Mouse (Mus musculus): ENCODE data around the gene Cacna1e. TPM values are rescaled to one million over a fixed set of nuclear protein-coding genes. Genes with fewer than 3 reads are reported as not detected.

Gene Cacna1e
- polyA plus RNA-seq (2012; ENCODE audit: insufficient read depth, insufficient read length, missing spikeins) = 1.3 TPM in 1 of 2 replicates, not detected in the other

DNA sequence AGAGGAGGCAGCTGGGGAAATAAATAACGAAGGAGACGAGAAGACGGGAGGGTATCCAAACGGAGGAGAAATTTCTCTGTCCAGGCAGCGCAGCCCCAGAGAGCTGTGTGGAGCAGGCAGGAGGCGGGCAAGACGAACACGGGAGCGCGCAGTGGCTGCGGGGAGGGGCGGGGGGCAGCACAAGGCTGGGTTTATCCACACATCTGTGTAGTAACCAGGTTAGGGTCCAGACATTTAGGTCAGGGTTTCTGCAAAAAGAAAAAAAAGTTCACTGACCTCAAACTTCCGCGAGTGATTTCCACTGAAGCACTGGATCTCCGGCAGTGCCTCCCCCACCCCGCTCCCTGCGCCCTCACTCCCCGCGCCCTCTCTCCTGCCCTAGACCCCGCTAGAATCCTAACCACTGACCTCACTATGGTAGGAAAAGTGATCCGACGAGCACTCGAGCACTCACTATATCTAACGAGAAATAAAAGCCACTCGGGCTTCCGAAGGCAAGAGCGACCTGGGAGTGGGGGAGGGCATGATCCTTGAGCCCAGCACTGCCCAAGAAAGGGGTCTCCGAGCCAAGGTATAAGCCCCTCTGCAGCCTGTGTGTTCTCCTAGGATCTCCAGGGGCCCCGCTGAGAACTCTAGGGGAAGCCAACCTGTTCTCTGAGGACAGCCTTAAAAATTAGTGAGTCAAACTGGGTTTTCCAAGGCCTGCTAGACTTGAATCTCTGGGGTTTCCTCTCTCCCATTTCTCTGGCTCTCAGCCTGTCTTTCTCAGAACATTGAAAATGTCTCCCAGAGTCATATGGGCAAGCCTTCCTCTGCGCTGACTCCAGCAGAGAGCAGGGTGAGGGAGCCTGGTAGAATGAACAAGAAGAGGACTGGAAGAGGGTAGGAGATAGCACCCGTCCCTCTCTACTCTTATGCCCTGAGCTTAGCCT is at the start of gene Cacna1e:
Cacna1e (minus strand) TSS at position 227 of the 932 bp plus-strand sequence.
- Histone ChIP-seq H3K27ac (replicated peaks; ENCODE audit: low read depth, low read length) (no peak within 1 kb of the TSS), H3K4me1 (ENCODE audit: control insufficient read depth, insufficient read depth, insufficient read length, low read length) (no peaks in the 10 kb centered on the region), H3K4me3 (ENCODE audit: insufficient read depth, low read depth, low read length) (peak within 1 kb of the TSS; percentile 40)

GRCm38 (mm10) chr1:154918406-154918805 is 34.1 kb upstream of the Cacna1e start:
- Histone ChIP-seq H3K4me3 (ENCODE audit: insufficient read depth, low read depth, low read length) (no peak overlapping the region), H3K27ac (replicated peaks; ENCODE audit: low read depth, low read length) (no peak overlapping the region), H3K4me1 (ENCODE audit: control insufficient read depth, insufficient read depth, insufficient read length, low read length) (0 out of 2 replicates have a peak, but pooled peaks cover 2% of the 10 kb centered on the region)

DNA sequence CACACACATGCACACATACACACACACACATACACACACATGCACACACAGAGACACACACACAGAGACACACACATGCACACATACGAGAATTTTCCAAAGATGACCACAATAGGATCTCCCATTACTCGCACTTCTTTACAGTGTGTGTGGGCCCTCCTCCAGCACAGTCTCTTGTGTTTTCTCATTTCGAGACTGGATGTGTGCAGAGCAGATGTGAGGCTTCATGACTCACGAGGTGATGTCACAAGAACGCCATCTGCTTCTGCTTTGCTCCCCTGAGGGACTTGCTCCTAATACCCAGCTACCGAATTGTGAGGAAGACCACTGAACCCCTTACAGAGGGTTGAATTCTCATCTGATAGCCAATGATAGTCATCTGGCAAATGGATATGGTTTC is 33.1 kb upstream of the Cacna1e start:
- H3K27ac ChIP-seq (replicated peaks; ENCODE audit: low read depth, low read length) = no peak overlapping the region
- 0 out of 2 replicates have a peak, but pooled peaks cover 2% of the 10 kb centered on the region for H3K4me1 ChIP-seq (ENCODE audit: control insufficient read depth, insufficient read depth, insufficient read length, low read length)
- H3K4me3 ChIP-seq (ENCODE audit: insufficient read depth, low read depth, low read length) = no peak overlapping the region

GRCm38 (mm10) chr1:154909554-154909953 is 25.3 kb upstream of the Cacna1e start:
- no peak overlapping the region for H3K4me3 ChIP-seq (ENCODE audit: insufficient read depth, low read depth, low read length)
- no peaks in the 10 kb centered on the region for H3K4me1 ChIP-seq (ENCODE audit: control insufficient read depth, insufficient read depth, insufficient read length, low read length)
- H3K27ac ChIP-seq (replicated peaks; ENCODE audit: low read depth, low read length) = no peak overlapping the region

DNA sequence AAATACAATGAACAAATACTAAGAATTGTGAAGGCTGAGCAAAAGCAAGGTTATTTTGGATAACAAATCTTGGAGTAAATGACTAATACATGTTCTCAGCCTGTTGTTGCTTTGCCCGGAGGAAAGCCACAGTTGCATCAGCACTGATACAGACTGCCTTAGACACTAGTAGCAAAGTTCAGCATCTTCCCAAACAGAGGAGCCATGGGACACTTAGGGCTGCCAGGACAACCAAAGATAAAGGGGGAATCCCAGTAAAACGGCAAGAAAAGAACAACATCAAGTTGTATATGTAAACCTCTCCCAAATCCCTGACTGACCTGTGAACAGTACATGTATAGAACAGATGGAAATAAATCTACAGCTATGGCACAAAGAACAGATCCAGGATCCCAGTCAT is 13.1 kb upstream of the Cacna1e start:
- Histone ChIP-seq H3K27ac (replicated peaks; ENCODE audit: low read depth, low read length) (no peak overlapping the region), H3K4me3 (ENCODE audit: insufficient read depth, low read depth, low read length) (no peak overlapping the region), H3K4me1 (ENCODE audit: control insufficient read depth, insufficient read depth, insufficient read length, low read length) (no peaks in the 10 kb centered on the region)

DNA sequence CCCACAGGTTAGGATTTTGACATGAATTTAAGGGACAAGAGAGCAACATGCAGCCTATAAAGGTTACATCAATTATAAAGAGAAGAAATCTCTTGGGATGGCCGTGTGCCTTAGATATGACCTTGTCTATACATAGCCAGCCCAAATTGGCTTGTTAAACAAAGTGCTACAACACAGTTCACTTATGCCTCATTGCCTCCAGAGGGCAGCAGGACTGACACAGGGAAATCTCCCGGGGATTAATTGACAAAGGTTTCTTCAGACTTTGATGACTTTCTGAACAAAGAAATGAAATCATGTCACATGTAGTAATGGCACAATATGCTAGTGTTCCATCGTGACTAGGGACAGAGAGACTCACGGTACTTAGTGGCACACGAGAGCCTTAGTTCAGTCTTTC is 5.9 kb upstream of the Cacna1e start:
- H3K4me1 ChIP-seq (ENCODE audit: control insufficient read depth, insufficient read depth, insufficient read length, low read length) = no peaks in the 10 kb centered on the region
- no peak overlapping the region for H3K27ac ChIP-seq (replicated peaks; ENCODE audit: low read depth, low read length)
- H3K4me3 ChIP-seq (ENCODE audit: insufficient read depth, low read depth, low read length) = no peak overlapping the region

DNA sequence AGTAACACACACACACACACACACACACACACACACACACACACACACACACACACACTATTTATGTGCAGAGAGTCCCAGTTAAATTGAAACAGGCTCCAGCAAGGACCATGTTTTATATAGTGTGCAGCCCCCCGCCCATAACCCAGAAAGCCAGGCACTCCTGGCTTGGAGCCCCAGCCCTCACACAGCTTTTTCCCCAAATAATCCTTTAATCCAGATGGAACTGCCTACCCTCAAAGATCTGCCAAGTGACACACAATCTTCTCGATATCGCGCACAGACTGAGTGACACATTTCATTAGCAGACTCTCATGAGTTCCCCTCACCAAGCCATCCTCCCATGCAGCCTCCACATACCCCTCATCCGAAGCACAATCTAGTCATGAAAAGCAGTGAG is 4.2 kb upstream of the Cacna1e start:
- Histone ChIP-seq H3K4me1 (ENCODE audit: control insufficient read depth, insufficient read depth, insufficient read length, low read length) (no peaks in the 10 kb centered on the region), H3K27ac (replicated peaks; ENCODE audit: low read depth, low read length) (no peak overlapping the region), H3K4me3 (ENCODE audit: insufficient read depth, low read depth, low read length) (no peak overlapping the region)

- Histone ChIP-seq H3K4me1 (ENCODE audit: control insufficient read depth, insufficient read depth, insufficient read length, low read length) (no peaks in the 10 kb centered on the region), H3K4me3 (ENCODE audit: insufficient read depth, low read depth, low read length) (no peak overlapping the region), H3K27ac (replicated peaks; ENCODE audit: low read depth, low read length) (no peak overlapping the region)
These were observed 3.7 kb upstream of the Cacna1e start for GRCm38 (mm10) chr1:154888018-154888417.

DNA sequence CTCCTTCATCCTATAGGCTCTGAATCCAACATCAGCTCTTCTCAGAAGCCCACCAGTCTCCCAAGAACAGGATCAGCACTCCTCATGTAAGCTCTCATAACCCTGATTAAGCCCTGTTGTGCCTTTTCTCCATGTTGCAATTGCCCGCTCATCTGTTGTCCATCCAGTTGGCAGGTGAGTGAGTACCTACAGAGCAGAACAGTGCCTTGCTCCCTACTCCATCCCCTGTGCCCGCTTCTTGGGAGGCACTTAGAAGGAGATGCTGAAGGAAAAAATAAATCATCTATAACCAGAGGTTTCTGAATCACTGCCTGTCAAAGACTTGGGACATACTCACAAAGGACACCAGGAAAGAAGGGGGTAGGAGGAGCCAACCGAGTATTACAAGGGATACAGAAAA is 3.2 kb upstream of the Cacna1e start:
- H3K4me1 ChIP-seq (ENCODE audit: control insufficient read depth, insufficient read depth, insufficient read length, low read length) = no peaks in the 10 kb centered on the region
- no peak overlapping the region for H3K27ac ChIP-seq (replicated peaks; ENCODE audit: low read depth, low read length)
- H3K4me3 ChIP-seq (ENCODE audit: insufficient read depth, low read depth, low read length) = no peak overlapping the region

DNA sequence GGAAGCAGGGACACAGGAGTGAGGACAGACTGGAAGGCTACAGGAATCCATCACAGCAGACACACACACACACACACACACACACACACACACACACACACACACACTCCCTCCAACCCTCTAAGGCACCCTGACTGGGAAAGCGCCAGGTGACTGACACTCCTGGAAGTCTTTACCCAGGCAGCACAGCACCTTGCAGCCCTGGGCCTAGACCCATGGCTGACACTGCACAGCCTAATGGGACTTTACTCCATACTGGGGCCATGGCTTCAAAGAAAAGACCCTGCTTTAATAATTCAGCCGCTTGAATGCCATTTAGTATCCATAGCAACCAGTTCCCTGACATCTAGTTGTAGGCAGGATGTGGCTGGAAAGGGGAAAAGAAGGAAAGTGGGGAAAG is 2.3 kb upstream of the Cacna1e start:
- no peak overlapping the region for H3K4me3 ChIP-seq (ENCODE audit: insufficient read depth, low read depth, low read length)
- H3K4me1 ChIP-seq (ENCODE audit: control insufficient read depth, insufficient read depth, insufficient read length, low read length) = no peaks in the 10 kb centered on the region
- H3K27ac ChIP-seq (replicated peaks; ENCODE audit: low read depth, low read length) = no peak overlapping the region

DNA sequence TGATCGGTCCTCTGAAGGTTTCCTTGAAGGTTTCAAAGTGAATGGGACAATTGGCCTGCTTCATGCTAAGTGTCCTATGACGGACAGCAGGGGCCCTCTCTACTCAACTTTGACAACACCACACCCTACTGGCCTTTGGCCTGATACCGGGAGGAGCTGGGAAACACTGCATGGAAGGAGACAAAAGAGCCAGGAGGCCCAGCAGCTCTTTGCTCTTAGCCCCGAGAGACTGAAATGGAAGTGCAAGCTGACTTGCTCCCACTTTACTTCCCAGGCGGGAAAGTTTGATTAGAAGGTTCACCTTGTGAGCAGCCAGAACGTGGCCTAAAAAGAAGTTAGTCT is 877 bp upstream of the Cacna1e start:
- Histone ChIP-seq H3K27ac (replicated peaks; ENCODE audit: low read depth, low read length) (no peak overlapping the region), H3K4me3 (ENCODE audit: insufficient read depth, low read depth, low read length) (no peak overlapping the region), H3K4me1 (ENCODE audit: control insufficient read depth, insufficient read depth, insufficient read length, low read length) (no peaks in the 10 kb centered on the region)

- no peaks in the 10 kb centered on the region for H3K4me1 ChIP-seq (ENCODE audit: control insufficient read depth, insufficient read depth, insufficient read length, low read length)
- H3K4me3 ChIP-seq (ENCODE audit: insufficient read depth, low read depth, low read length) = no peak overlapping the region; the same call in 1 of the 2 replicates
- no peak overlapping the region for H3K27ac ChIP-seq (replicated peaks; ENCODE audit: low read depth, low read length)
These were observed 607 bp downstream of the Cacna1e start for GRCm38 (mm10) chr1:154883596-154884191.

- Histone ChIP-seq H3K4me3 (ENCODE audit: insufficient read depth, low read depth, low read length) (no peak overlapping the region), H3K27ac (replicated peaks; ENCODE audit: low read depth, low read length) (no peak overlapping the region), H3K4me1 (ENCODE audit: control insufficient read depth, insufficient read depth, insufficient read length, low read length) (no peaks in the 10 kb centered on the region)
These were observed 18.3 kb downstream of the Cacna1e start for GRCm38 (mm10) chr1:154865981-154866380.

- Histone ChIP-seq H3K4me3 (ENCODE audit: insufficient read depth, low read depth, low read length) (no peak overlapping the region), H3K4me1 (ENCODE audit: control insufficient read depth, insufficient read depth, insufficient read length, low read length) (no peaks in the 10 kb centered on the region), H3K27ac (replicated peaks; ENCODE audit: low read depth, low read length) (no peak overlapping the region)
These were observed 22.9 kb downstream of the Cacna1e start for GRCm38 (mm10) chr1:154861416-154861815.

DNA sequence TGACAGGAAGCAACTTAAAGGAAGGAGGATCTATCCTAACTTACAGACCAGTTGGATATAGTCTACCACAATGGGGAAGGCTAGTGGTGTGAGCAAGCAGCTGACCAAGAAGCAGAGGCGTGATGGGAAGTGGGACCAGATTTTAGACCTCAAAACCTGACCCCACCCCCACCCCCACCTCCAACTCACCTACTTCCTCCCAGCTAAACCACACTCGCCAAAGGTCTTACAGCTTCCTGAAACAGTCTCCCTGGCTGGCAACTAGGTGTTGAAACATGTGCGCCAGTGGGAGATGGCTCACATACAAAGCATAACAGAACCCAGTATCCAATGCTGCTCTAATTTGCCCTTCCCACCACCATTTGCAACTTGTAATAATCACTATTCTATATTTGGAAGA is 29.7 kb downstream of the Cacna1e start:
- Histone ChIP-seq H3K4me1 (ENCODE audit: control insufficient read depth, insufficient read depth, insufficient read length, low read length) (no peaks in the 10 kb centered on the region), H3K27ac (replicated peaks; ENCODE audit: low read depth, low read length) (no peak overlapping the region), H3K4me3 (ENCODE audit: insufficient read depth, low read depth, low read length) (no peak overlapping the region)

Measured in brown adipose tissue, adult 24 weeks (tissue).